Comparison of ENCODE assay signal across 12 mouse cellular contexts in the genomic region with DNA sequence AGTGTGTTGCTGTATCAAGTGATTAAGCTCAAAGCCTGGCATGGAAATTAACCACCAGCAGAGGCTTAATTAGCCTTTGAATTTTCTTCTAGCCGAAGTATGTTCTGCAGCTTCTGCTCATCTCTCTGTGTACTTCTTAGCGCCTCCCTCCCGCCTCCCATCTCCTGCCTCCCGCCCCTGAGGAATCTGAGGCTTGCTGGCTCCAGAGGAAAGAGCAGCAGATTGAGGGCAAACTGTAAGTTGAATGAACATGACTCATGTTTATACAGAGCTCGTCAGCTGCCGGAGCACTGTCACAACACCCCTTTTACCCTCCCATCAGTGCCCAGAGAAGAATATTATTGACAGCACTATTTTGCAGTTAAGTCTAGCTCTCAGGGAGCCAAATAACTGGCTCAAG. TPM values are rescaled to one million over a fixed set of nuclear protein-coding genes. Genes with fewer than 3 reads are reported as not detected.
A peak's percentile ranks its signal among the peaks of the same experiment; 100 is the strongest.
DNase-seq lines count a peak whose midpoint lies in the region; ATAC-seq and TF ChIP-seq lines count a peak whose summit lies in the region.
"Had no signal": no experiment of that assay in that cellular context is flagged by ENCODE, and none has a peak within 500 bp of the region (broad histone marks: within the 10 kb centered on the region; RNA-seq: fewer than 3 reads in every experiment).

No protein-coding gene starts in this region.

- ATAC-seq in hindbrain, embryonic 15.5 days (ENCODE audit: low FRiP score, low read depth): peak; percentile 63
- ATAC-seq in hindbrain, embryonic 11.5 days (ENCODE audit: low FRiP score): no peak
- ATAC-seq in midbrain, postnatal 0 days (ENCODE audit: low FRiP score): no peak
- no peak for ATAC-seq in midbrain, embryonic 13.5 days

- no peaks in the 10 kb centered on the region for H3K36me3 ChIP-seq in hindbrain, embryonic 15.5 days
- H3K36me3 ChIP-seq in hindbrain, embryonic 11.5 days (ENCODE audit: control insufficient read depth, insufficient read depth, low read length): no peaks in the 10 kb centered on the region
- H3K36me3 ChIP-seq in midbrain, postnatal 0 days (ENCODE audit: insufficient read depth, low read length): no peaks in the 10 kb centered on the region
- H3K36me3 ChIP-seq in midbrain, embryonic 13.5 days: no peaks in the 10 kb centered on the region
- H3K36me3 ChIP-seq: G1E; heart, embryonic 15.5 days; liver, embryonic 13.5 days had no signal

- 0 out of 2 replicates have a peak, but pooled peaks cover 5% of the 10 kb centered on the region for H3K4me1 ChIP-seq in hindbrain, embryonic 15.5 days (replicated peaks)
- H3K4me1 ChIP-seq in hindbrain, embryonic 11.5 days (replicated peaks; ENCODE audit: control insufficient read depth, insufficient read depth, low read length): no peaks in the 10 kb centered on the region
- H3K4me1 ChIP-seq in midbrain, postnatal 0 days (ENCODE audit: insufficient read depth, low read length): no peaks in the 10 kb centered on the region
- peaks cover 6% of the 10 kb centered on the region for H3K4me1 ChIP-seq in midbrain, embryonic 13.5 days (replicated peaks)
- H3K4me1 ChIP-seq: liver, embryonic 13.5 days had no signal

- TF ChIP-seq CTCF in midbrain, postnatal 0 days (IDR thresholded peaks at IDR 0.05): no peak
- no peak for TF ChIP-seq CTCF in brain, embryonic 14.5 days (IDR thresholded peaks at IDR 0.05; ENCODE audit: borderline replicate concordance, extremely low read depth, insufficient read depth, insufficient read length)

- 22% methylated on average over 6 of the region's 6 CpGs for WGBS in hindbrain, embryonic 15.5 days
- 51% methylated on average over 6 of the region's 6 CpGs for WGBS in hindbrain, embryonic 11.5 days
- 27% methylated on average over 6 of the region's 6 CpGs for WGBS in midbrain, postnatal 0 days
- WGBS in midbrain, embryonic 13.5 days: 34% methylated on average over 6 of the region's 6 CpGs

- no peaks in the 10 kb centered on the region for H3K27me3 ChIP-seq in hindbrain, embryonic 15.5 days
- H3K27me3 ChIP-seq in hindbrain, embryonic 11.5 days (ENCODE audit: control insufficient read depth, insufficient read depth, low read length): no peaks in the 10 kb centered on the region
- no peaks in the 10 kb centered on the region for H3K27me3 ChIP-seq in midbrain, postnatal 0 days (ENCODE audit: insufficient read depth, low read length)
- no peaks in the 10 kb centered on the region for H3K27me3 ChIP-seq in midbrain, embryonic 13.5 days
- H3K27me3 ChIP-seq: heart, embryonic 15.5 days had no signal

- no peak for TF ChIP-seq POLR2A in brain, embryonic 14.5 days (IDR thresholded peaks at IDR 0.05; ENCODE audit: borderline replicate concordance, extremely low read depth, insufficient read depth, insufficient read length, poor library complexity, severe bottlenecking)

- H3K4me3 ChIP-seq in hindbrain, embryonic 15.5 days: no peak overlapping the region
- H3K4me3 ChIP-seq in hindbrain, embryonic 11.5 days (ENCODE audit: low read depth, low read length): no peak overlapping the region
- H3K4me3 ChIP-seq in midbrain, postnatal 0 days (ENCODE audit: low read depth, low read length): no peak overlapping the region
- no peak overlapping the region for H3K4me3 ChIP-seq in midbrain, embryonic 13.5 days (replicated peaks)
- H3K4me3 ChIP-seq: erythroblast, embryonic 14.5 days; heart, embryonic 15.5 days; liver, embryonic 13.5 days had no signal

- DNase-seq in hindbrain, embryonic 11.5 days (ENCODE audit: low spot score): no peak
- DNase-seq in midbrain, postnatal 0 days (ENCODE audit: low spot score): peak; percentile 52
- peak; percentile 80 for DNase-seq in brain, embryonic 14.5 days (ENCODE audit: low read depth)
- peak; percentile 1 for DNase-seq in retina, postnatal 7 days (ENCODE audit: low read depth, low spot score)
- DNase-seq in testis, postnatal 14 days (ENCODE audit: low spot score): no peak
- DNase-seq in cerebellum, adult 8-10 months: no peak
- DNase-seq: liver, embryonic 13.5 days had no signal

- H3K4me2 ChIP-seq in hindbrain, embryonic 15.5 days: no peak overlapping the region
- H3K4me2 ChIP-seq in hindbrain, embryonic 11.5 days (replicated peaks; ENCODE audit: low read depth, low read length): no peak overlapping the region
- no peak overlapping the region for H3K4me2 ChIP-seq in midbrain, postnatal 0 days (ENCODE audit: low read depth, low read length, poor library complexity, severe bottlenecking)
- H3K4me2 ChIP-seq in midbrain, embryonic 13.5 days (replicated peaks): no peak overlapping the region
- H3K4me2 ChIP-seq: heart, embryonic 15.5 days; liver, embryonic 13.5 days had no signal

- no peak overlapping the region for H3K27ac ChIP-seq in hindbrain, embryonic 15.5 days (replicated peaks)
- H3K27ac ChIP-seq in hindbrain, embryonic 11.5 days (ENCODE audit: low read depth, low read length): no peak overlapping the region
- H3K27ac ChIP-seq in midbrain, postnatal 0 days (ENCODE audit: low read depth, low read length): no peak overlapping the region
- H3K27ac ChIP-seq in midbrain, embryonic 13.5 days: no peak overlapping the region
- H3K27ac ChIP-seq: heart, embryonic 15.5 days; liver, embryonic 13.5 days had no signal

- H3K9me3 ChIP-seq in hindbrain, embryonic 15.5 days: no peaks in the 10 kb centered on the region
- no peaks in the 10 kb centered on the region for H3K9me3 ChIP-seq in hindbrain, embryonic 11.5 days (ENCODE audit: control insufficient read depth, low read length)
- H3K9me3 ChIP-seq in midbrain, postnatal 0 days (ENCODE audit: low read length): no peaks in the 10 kb centered on the region
- no peaks in the 10 kb centered on the region for H3K9me3 ChIP-seq in midbrain, embryonic 13.5 days
- H3K9me3 ChIP-seq: G1E; heart, embryonic 15.5 days; liver, embryonic 13.5 days had no signal

- H3K9ac ChIP-seq in hindbrain, embryonic 15.5 days: no peak overlapping the region
- H3K9ac ChIP-seq in hindbrain, embryonic 11.5 days (ENCODE audit: low read depth, low read length): no peak overlapping the region
- H3K9ac ChIP-seq in midbrain, postnatal 0 days (replicated peaks; ENCODE audit: low read length, poor library complexity, severe bottlenecking): no peak overlapping the region
- no peak overlapping the region for H3K9ac ChIP-seq in midbrain, embryonic 13.5 days (replicated peaks)
- H3K9ac ChIP-seq: heart, embryonic 15.5 days; liver, embryonic 13.5 days had no signal

RNA-seq across cellular contexts. Expression of gene Rab3b, which starts 27.0 kb away (rescaled TPM):
- 176 and 193 TPM in 2 replicates for polyA plus RNA-seq in hindbrain, embryonic 15.5 days (2015; fragmentation: Nextera tagmentation; extraction: Ambion mirVana)
- 35.3 and 36.4 TPM in 2 replicates for polyA plus RNA-seq in hindbrain, embryonic 11.5 days (2014; fragmentation: Nextera tagmentation; extraction: Ambion mirVana)
- total RNA-seq in midbrain, postnatal 0 days (2014; rRNA removed): 81.8 and 94.5 TPM in 2 replicates
- 316 and 318 TPM in 2 replicates for polyA plus RNA-seq in midbrain, postnatal 0 days (2015; fragmentation: Nextera tagmentation; extraction: Ambion mirVana)
- polyA plus RNA-seq in midbrain, embryonic 13.5 days (2015; fragmentation: Nextera tagmentation; extraction: Ambion mirVana): 69.7 and 79.4 TPM in 2 replicates
- 58.2 and 69.6 TPM in 2 replicates for polyA plus RNA-seq in brain, embryonic 14.5 days (2012; rRNA removed)
- polyA plus RNA-seq: erythroblast, embryonic 14.5 days had no signal

RNA-seq across cellular contexts. Expression of gene A730015C16Rik, which starts 57.4 kb away (rescaled TPM):
- polyA plus RNA-seq in hindbrain, embryonic 15.5 days (2015; fragmentation: Nextera tagmentation; extraction: Ambion mirVana): 0.97 and 1.1 TPM in 2 replicates
- 1.5 and 3.3 TPM in 2 replicates for polyA plus RNA-seq in hindbrain, embryonic 11.5 days (2014; fragmentation: Nextera tagmentation; extraction: Ambion mirVana)
- 1.3 TPM in 1 of 2 replicates, not detected in the other for total RNA-seq in midbrain, postnatal 0 days (2014; rRNA removed)
- 0.83 and 1.1 TPM in 2 replicates for polyA plus RNA-seq in midbrain, postnatal 0 days (2015; fragmentation: Nextera tagmentation; extraction: Ambion mirVana)
- polyA plus RNA-seq in midbrain, embryonic 13.5 days (2015; fragmentation: Nextera tagmentation; extraction: Ambion mirVana): 2.5 and 2.6 TPM in 2 replicates
- 0.10 and 0.26 TPM in 2 replicates for polyA plus RNA-seq in brain, embryonic 14.5 days (2012; rRNA removed)
- polyA plus RNA-seq: erythroblast, embryonic 14.5 days; G1E had no signal

RNA-seq across cellular contexts. Expression of gene Kti12, which starts 58.3 kb away (rescaled TPM):
- 24.7 and 24.9 TPM in 2 replicates for polyA plus RNA-seq in hindbrain, embryonic 15.5 days (2015; fragmentation: Nextera tagmentation; extraction: Ambion mirVana)
- 40.5 and 44.1 TPM in 2 replicates for polyA plus RNA-seq in hindbrain, embryonic 11.5 days (2014; fragmentation: Nextera tagmentation; extraction: Ambion mirVana)
- 24.0 and 34.4 TPM in 2 replicates for total RNA-seq in midbrain, postnatal 0 days (2014; rRNA removed)
- polyA plus RNA-seq in midbrain, postnatal 0 days (2015; fragmentation: Nextera tagmentation; extraction: Ambion mirVana): 21.2 and 22.3 TPM in 2 replicates
- 30.6 and 30.9 TPM in 2 replicates for polyA plus RNA-seq in midbrain, embryonic 13.5 days (2015; fragmentation: Nextera tagmentation; extraction: Ambion mirVana)
- polyA plus RNA-seq in brain, embryonic 14.5 days (2012; rRNA removed): 27.5 and 35.4 TPM in 2 replicates

Comparison
In these comparisons a context has a peak if more than half of its experiments do, and no peak if none do; other contexts are left out.
1. DNase-seq: peak in midbrain, postnatal 0 days (single experiment), brain, embryonic 14.5 days (single experiment) and retina, postnatal 7 days (single experiment); none in hindbrain, embryonic 11.5 days (single experiment), testis, postnatal 14 days (single experiment) and cerebellum, adult 8-10 months (single experiment).